Mouse (Mus musculus) limb, embryonic 14.5 days (tissue): ENCODE results near the gene Cwc25. TPM values are rescaled to one million over a fixed set of nuclear protein-coding genes. Genes with fewer than 3 reads are reported as not detected.

Source experiments
- ATAC-seq: fragments of 200-750 bp; cut with Nextera tagmentation; 2 replicates; pipeline ENCODE4 v1.8.0; 2017; ENCODE audit warnings: low read depth, moderate number of reproducible peaks, moderate TSS enrichment; ENCODE audit not compliant: low FRiP score
- DNase-seq: peaks from one replicate; pipeline ENCODE4 v3.0.0-alpha.2; 2015; ENCODE audit warnings: low spot score
- H3K27ac ChIP-seq: fragments of 300-500 bp; sonication (generic); replicated peaks from 2 replicates; pipeline ENCODE4 v1.5.1; 2014; ENCODE audit warnings: low read depth, mild to moderate bottlenecking, low read length, moderate library complexity, mixed read lengths
- H3K27me3 ChIP-seq: fragments of 300-500 bp; sonication (generic); 2 replicates; pipeline ENCODE4 v1.6.1; 2014; ENCODE audit warnings: low read length, mixed read lengths; ENCODE audit not compliant: control insufficient read depth, insufficient read depth
- H3K36me3 ChIP-seq: fragments of 300-500 bp; sonication (generic); 2 replicates; pipeline ENCODE4 v1.6.1; 2014; ENCODE audit warnings: mild to moderate bottlenecking, low read length, moderate library complexity, mixed read lengths; ENCODE audit not compliant: control insufficient read depth, insufficient read depth
- H3K4me1 ChIP-seq: fragments of 300-500 bp; sonication (generic); 2 replicates; pipeline ENCODE4 v1.6.1; 2014; ENCODE audit warnings: antibody characterized with exemption, low read length, mixed read lengths; ENCODE audit not compliant: control insufficient read depth, insufficient read depth
- H3K4me2 ChIP-seq: fragments of 300-500 bp; sonication (generic); replicated peaks from 2 replicates; pipeline ENCODE4 v1.6.1; 2014; ENCODE audit warnings: low read depth, mild to moderate bottlenecking, low read length, moderate library complexity; ENCODE audit not compliant: severe bottlenecking
- H3K4me3 ChIP-seq: fragments of 300-500 bp; sonication (generic); replicated peaks from 2 replicates; pipeline ENCODE4 v1.5.1; 2014; ENCODE audit warnings: low read length
- H3K9ac ChIP-seq: fragments of 300-500 bp; sonication (generic); 2 replicates; pipeline ENCODE4 v1.6.1; 2014; ENCODE audit warnings: mild to moderate bottlenecking, low read depth, low read length, moderate library complexity; ENCODE audit not compliant: severe bottlenecking
- H3K9me3 ChIP-seq: fragments of 300-500 bp; sonication (generic); 2 replicates; pipeline ENCODE4 v1.6.1; 2016; ENCODE audit warnings: low read length; ENCODE audit not compliant: control insufficient read depth
- POLR2A ChIP-seq: fragments of 200-500 bp; IDR thresholded peaks from 2 replicates; pipeline ENCODE4 v1.8.0; 2012; ENCODE audit warnings: inconsistent platforms, mild to moderate bottlenecking, moderate library complexity, borderline replicate concordance; ENCODE audit not compliant: insufficient read depth, insufficient read length; ENCODE audit errors: extremely low read depth
- WGBS: fragments of 180-500 bp; shearing (Covaris S2); extraction: QIAGEN DNeasy Blood & Tissue Kit; methylation state at CpG from one replicate; pipeline ENCODE4 v1.1.7; 2014; 5-methylcytosine and 5-hydroxymethylcytosine counted together
- polyA plus RNA-seq, 2 experiments: library from polyadenylated mRNA; depleted of rRNA in 1 of 2; stranded (reverse) in 1 of 2; unstranded in 1 of 2; fragments of >200 nt; fragmentation: Nextera tagmentation in 1 of 2; extraction: Ambion mirVana in 1 of 2; gene quantifications; 2 replicates each; pipeline versions ENCODE4 v1.2.1 to v1.2.3; 2012 to 2014

Cwc25 gene
- polyA plus RNA-seq, 2 experiments = 11.6 to 20.6 TPM

- H3K9me3 ChIP-seq = no peaks in the 10 kb centered on the region
These were observed 33.8 kb upstream of the Cwc25 start for GRCm38 (mm10) chr11:97799994-97800690.

GRCm38 (mm10) chr11:97799146-97799993, 33.0 kb upstream of the Cwc25 start:
- no peaks in the 10 kb centered on the region for H3K9me3 ChIP-seq
- ATAC-seq = peak; percentile 80
- H3K4me2 ChIP-seq = peak overlapping the region; percentile 63
- H3K4me1 ChIP-seq = peaks cover 26% of the 10 kb centered on the region
- H3K27me3 ChIP-seq = no peaks in the 10 kb centered on the region
- peak; percentile 87 for DNase-seq
- H3K4me3 ChIP-seq = peak overlapping the region; percentile 73
- peak overlapping the region; percentile 91 for H3K27ac ChIP-seq
- H3K36me3 ChIP-seq = peaks cover 4% of the 10 kb centered on the region; the same call in 1 of the 2 replicates
- H3K9ac ChIP-seq = peak overlapping the region; percentile 79
- TF ChIP-seq POLR2A = peak; percentile 80; the same call in 1 of the 2 replicates
- 3% methylated on average over 56 of the region's 71 CpGs for WGBS

More at GRCm38 (mm10) chr11:97799994-97800690, 33.8 kb upstream of the Cwc25 start:
- H3K4me3 ChIP-seq = peak overlapping the region; percentile 73
- peak overlapping the region; percentile 91 for H3K27ac ChIP-seq
- peak; percentile 63 for DNase-seq
- no peak for TF ChIP-seq POLR2A
- H3K4me1 ChIP-seq = peaks cover 34% of the 10 kb centered on the region
- under 1% methylated on average over 25 of the region's 43 CpGs for WGBS
- peaks cover 4% of the 10 kb centered on the region; the same call in 1 of the 2 replicates for H3K36me3 ChIP-seq
- H3K9ac ChIP-seq = peak overlapping the region; percentile 79
- no peaks in the 10 kb centered on the region for H3K27me3 ChIP-seq
- H3K4me2 ChIP-seq = peak overlapping the region; percentile 63
- ATAC-seq = peak; percentile 76

- peak; percentile 30 for ATAC-seq
- peak within 1 kb of the TSS; percentile 79 for H3K9ac ChIP-seq
These were observed 32.4 kb upstream of the Cwc25 start, which contains the start of gene Lasp1 for GRCm38 (mm10) chr11:97798782-97799145. Lasp1 (plus strand) TSS chr11:97799000.

GRCm38 (mm10) chr11:97798083-97798435, 31.7 kb upstream of the Cwc25 start:
- peaks cover 17% of the 10 kb centered on the region for H3K4me1 ChIP-seq
- peak overlapping the region; percentile 63 for H3K4me2 ChIP-seq
- no peak for ATAC-seq
- H3K9ac ChIP-seq = no peak overlapping the region
- no peaks in the 10 kb centered on the region; the same call in 1 of the 2 replicates for H3K36me3 ChIP-seq
- DNase-seq = no peak
- no peaks in the 10 kb centered on the region for H3K9me3 ChIP-seq
- no peak for TF ChIP-seq POLR2A
- no peak overlapping the region for H3K27ac ChIP-seq
- WGBS = 26% methylated on average over 8 of the region's 8 CpGs
- no peaks in the 10 kb centered on the region for H3K27me3 ChIP-seq
- H3K4me3 ChIP-seq = peak overlapping the region; percentile 73

More at GRCm38 (mm10) chr11:97798782-97799145, 32.4 kb upstream of the Cwc25 start, which contains the start of gene Lasp1:
- H3K9me3 ChIP-seq = no peaks in the 10 kb centered on the region
- TF ChIP-seq POLR2A = no peak
- peak within 1 kb of the TSS; percentile 91 for H3K27ac ChIP-seq
- peak; percentile 85 for DNase-seq
- H3K27me3 ChIP-seq = no peaks in the 10 kb centered on the region
- peaks cover 3% of the 10 kb centered on the region; the same call in 1 of the 2 replicates for H3K36me3 ChIP-seq
- WGBS = under 1% methylated on average over 11 of the region's 11 CpGs
- H3K4me1 ChIP-seq = peaks cover 20% of the 10 kb centered on the region
- peak within 1 kb of the TSS; percentile 63 for H3K4me2 ChIP-seq
- peak within 1 kb of the TSS; percentile 73 for H3K4me3 ChIP-seq

GRCm38 (mm10) chr11:97797369-97798082, 31.2 kb upstream of the Cwc25 start:
- Histone ChIP-seq H3K36me3 (no peaks in the 10 kb centered on the region), H3K27me3 (no peaks in the 10 kb centered on the region), H3K9me3 (no peaks in the 10 kb centered on the region), H3K4me3 (peak overlapping the region; percentile 73; the same call in 1 of the 2 replicates), H3K4me2 (no peak overlapping the region), H3K4me1 (peaks cover 17% of the 10 kb centered on the region), H3K27ac (no peak overlapping the region), H3K9ac (no peak overlapping the region)
- no peak for DNase-seq
- 61% methylated on average over 15 of the region's 15 CpGs for WGBS
- no peak for TF ChIP-seq POLR2A
- ATAC-seq = no peak
